Mouse (Mus musculus) A20 (cell line): ENCODE measurements around the gene Map4k3.
A peak's percentile ranks its signal among the peaks of the same experiment; 100 is the strongest.

Experiments
- DNase-seq: peaks from one replicate; pipeline ENCODE4 v3.0.0-alpha.2; 2011; ENCODE audit warnings: low read depth, low spot score

The Map4k3 gene

GRCm38 (mm10) chr17:80683821-80684576 is 44.3 kb downstream of the Map4k3 start:
- peak; percentile 13 for DNase-seq

- DNase-seq: no peak
Observed at GRCm38 (mm10) chr17:80683041-80683440, 45.2 kb downstream of the Map4k3 start.

GRCm38 (mm10) chr17:80678190-80678589 is 50.1 kb downstream of the Map4k3 start:
- no peak for DNase-seq

GRCm38 (mm10) chr17:80676859-80677535 is 51.3 kb downstream of the Map4k3 start:
- no peak for DNase-seq

GRCm38 (mm10) chr17:80676211-80676610 is 52.1 kb downstream of the Map4k3 start:
- no peak for DNase-seq

GRCm38 (mm10) chr17:80670395-80670794 is 57.9 kb downstream of the Map4k3 start:
- no peak for DNase-seq

- DNase-seq: no peak
Observed at GRCm38 (mm10) chr17:80663623-80664022, 64.7 kb downstream of the Map4k3 start.

- no peak for DNase-seq
Observed at GRCm38 (mm10) chr17:80662836-80663620, 65.3 kb downstream of the Map4k3 start.

- DNase-seq: no peak
Observed at GRCm38 (mm10) chr17:80661896-80662295, 66.4 kb downstream of the Map4k3 start.

GRCm38 (mm10) chr17:80660707-80661380 is 67.4 kb downstream of the Map4k3 start:
- DNase-seq: no peak

- no peak for DNase-seq
Observed at GRCm38 (mm10) chr17:80660234-80660633, 68.1 kb downstream of the Map4k3 start.

GRCm38 (mm10) chr17:80659821-80660220 is 68.5 kb downstream of the Map4k3 start:
- no peak for DNase-seq

GRCm38 (mm10) chr17:80654323-80654722 is 74.0 kb downstream of the Map4k3 start:
- DNase-seq: no peak

GRCm38 (mm10) chr17:80652740-80653139 is 75.5 kb downstream of the Map4k3 start:
- DNase-seq: no peak

- no peak for DNase-seq
Observed at GRCm38 (mm10) chr17:80646843-80647242, 81.4 kb downstream of the Map4k3 start.

GRCm38 (mm10) chr17:80646131-80646530 is 82.2 kb downstream of the Map4k3 start:
- no peak for DNase-seq

- no peak for DNase-seq
Observed at GRCm38 (mm10) chr17:80645694-80646034, 82.6 kb downstream of the Map4k3 start.

GRCm38 (mm10) chr17:80644983-80645693 is 83.1 kb downstream of the Map4k3 start:
- DNase-seq: no peak

GRCm38 (mm10) chr17:80644567-80644966 is 83.7 kb downstream of the Map4k3 start:
- DNase-seq: no peak

- no peak for DNase-seq
Observed at GRCm38 (mm10) chr17:80638121-80638520, 90.2 kb downstream of the Map4k3 start.

GRCm38 (mm10) chr17:80635794-80636193 is 92.5 kb downstream of the Map4k3 start:
- no peak for DNase-seq
